Mouse (Mus musculus): ENCODE measurements at regions not wholly inside any gene's neighbourhood (a gene's known extent, or its start where the extent isn't known, plus 50 kb on each side); places are given as distances from the start of the nearest gene placed in this dataset.
"Not testable (repeated sequence)": the region's sequence is repeated elsewhere in the genome, so short reads cannot be mapped to it uniquely, and the experiment has no call there.

DNA sequence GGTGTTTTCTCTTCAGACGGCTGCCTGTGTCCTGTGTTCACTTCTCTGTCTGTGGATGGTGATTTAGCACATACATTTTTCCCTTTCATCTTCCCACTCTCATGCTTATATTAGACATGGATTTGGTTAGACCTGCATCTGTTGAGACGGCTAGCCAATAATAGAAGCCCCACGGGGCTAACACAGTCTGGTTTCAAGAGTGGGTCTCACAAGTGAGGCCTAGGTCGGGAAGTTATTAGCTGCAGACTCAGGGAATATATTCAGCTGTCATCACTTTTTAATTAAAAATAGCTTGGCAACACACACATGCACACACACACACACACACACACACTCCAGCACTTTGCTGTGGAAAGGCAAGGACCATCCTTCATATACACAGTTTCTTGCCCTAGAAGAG lies 287.7 kb upstream of the Ubash3b start:
- no peak for DNase-seq (ENCODE audit: low read depth, low spot score)

DNA sequence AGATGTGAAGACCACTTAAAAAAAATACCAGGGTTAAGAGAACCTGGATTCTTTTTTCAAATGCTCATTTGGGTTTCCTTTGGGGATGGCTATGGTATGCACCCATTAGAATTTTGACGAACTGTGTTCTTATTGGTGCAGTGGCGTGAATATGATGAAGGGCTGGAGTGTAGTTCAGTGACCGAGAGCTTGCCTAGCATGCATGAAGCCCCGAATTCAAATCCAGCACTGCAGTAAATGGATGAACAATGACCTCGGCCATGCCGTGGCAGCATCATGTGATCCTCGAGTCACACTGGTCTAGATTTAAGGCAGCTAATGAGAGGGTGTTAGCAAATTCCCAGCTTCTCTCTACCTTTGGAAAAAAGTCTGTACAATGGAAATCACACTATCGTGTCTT lies 286.4 kb upstream of the Ubash3b start:
- no peak for DNase-seq (ENCODE audit: low read depth, low spot score)

DNA sequence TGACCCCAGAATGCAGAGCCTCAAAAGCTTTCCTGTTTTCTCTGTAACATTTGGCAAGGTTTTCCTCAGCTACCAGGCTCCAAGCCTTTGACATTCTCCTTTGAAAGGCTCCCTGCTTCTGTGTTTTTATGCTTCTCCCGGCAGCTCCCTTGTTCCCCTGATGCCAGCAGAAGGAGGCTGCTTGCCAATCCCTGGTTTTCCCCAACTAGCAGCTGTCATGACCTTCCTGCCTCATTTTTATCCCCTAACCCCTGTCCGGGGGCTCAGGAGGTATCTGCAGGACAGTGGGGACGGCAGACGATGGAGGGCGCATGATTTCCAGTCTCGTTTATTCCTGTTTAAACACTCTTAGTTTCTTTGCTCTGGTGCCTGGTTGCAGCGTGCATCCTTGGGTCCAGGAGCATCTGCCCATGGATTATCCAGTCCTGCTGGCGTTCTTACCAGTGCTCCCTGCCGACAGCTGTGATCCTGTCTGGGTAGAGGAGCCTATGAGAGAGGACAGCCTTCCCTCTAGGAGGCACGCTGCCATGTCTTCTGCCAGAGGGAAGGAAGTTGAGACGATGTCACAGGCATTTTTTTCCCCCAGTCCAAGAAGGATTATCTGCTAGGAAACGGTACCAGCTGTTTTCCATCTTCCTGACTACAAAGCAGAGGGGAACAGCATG lies 285.8 kb upstream of the Ubash3b start:
- no peak for DNase-seq (ENCODE audit: low read depth, low spot score)

DNA sequence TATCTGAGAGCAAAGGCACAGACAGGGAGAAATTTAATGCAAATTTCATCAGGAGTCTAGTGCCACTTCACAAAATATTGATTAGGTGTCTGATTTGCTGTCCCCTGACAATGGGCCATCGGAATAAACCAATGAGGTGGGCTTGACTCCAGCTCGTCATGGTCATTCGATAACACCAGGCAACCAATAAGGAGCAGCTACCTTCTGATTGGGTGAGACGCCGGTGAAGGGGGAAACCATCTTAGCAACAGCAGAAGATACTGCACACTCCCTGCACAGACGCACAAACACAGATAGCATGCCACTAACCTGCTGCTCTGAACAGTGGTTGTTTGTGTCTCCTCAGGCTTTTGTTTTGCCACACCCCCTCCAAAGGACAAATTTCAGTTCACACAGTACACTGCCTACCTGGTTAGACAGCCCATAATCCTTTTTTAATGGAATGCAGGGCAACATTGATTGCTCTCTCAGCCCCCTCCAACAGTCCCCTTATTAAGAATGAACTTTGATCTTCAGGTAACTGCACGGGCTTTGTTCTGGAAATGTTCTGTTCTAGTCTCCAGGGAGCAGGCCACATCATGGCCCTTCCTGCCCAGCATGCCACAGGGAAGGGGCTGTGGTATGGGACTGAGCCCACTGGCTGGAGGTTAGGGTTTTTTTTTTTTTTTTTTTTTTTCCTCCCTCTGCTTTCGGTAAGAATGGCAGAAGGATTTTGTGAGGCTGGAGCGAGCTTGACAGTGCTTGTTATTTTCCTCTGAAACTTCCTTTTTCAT lies 285.1 kb upstream of the Ubash3b start:
- no peak for DNase-seq (ENCODE audit: low read depth, low spot score)

DNA sequence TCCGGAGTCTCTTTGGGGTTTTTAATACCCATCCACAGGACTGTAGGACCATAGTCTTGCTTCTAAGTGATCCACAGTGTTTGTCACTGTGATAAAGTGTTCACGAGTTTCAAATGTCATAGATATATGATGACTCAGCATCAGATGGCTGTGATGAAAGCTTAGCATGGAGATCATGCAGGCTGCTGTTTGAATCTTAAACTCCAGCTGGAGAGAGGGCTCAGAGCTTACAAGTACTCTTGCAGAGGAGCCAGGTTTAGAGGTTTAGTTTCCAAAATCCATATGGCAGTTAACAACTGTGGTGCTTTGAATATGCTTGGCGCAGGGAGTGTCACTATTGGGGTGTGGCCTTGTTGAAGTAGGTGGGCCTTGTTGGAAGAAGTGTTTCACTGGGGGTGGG lies 280.9 kb upstream of the Ubash3b start:
- no peak for DNase-seq (ENCODE audit: low read depth, low spot score)

DNA sequence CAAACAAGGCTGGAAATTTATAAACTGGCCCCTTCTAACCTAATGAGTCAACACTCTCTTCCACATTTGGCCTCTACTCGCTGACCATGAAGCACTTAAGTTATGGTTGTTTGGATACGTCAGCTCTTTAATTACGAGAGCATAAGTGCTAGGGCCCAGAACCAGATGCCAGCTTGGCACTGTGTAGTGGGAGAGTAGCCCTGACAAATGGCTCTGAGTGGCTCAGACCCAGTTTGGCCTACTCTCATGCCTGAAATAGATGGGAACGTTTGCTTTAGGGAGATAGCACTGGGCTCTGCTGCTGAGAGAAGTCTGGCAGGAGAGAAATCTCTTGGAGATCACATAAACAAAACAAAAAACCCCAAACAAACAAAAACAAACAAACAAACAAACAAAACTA lies 278.5 kb upstream of the Ubash3b start:
- DNase-seq (ENCODE audit: low read depth, low spot score), result no peak

DNA sequence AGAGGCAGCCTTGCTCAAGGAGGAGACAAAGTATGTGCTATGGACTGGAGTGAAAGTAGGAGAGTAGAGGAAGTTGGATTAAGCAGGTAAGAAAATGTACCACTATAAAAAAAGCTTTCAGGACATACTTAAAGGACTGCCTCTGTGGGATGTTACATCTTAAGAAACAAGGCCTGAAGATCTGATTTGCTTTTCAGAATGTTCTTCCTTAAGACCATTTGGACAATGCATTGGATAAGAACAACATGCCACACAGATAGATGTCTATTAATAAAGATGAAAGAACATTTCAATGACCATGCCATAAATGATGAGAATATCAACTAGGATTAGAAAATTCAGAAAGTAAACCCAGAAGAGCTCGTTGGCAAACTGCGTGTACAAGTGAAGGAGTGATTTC lies 276.6 kb upstream of the Ubash3b start:
- DNase-seq (ENCODE audit: low read depth, low spot score), result no peak

DNA sequence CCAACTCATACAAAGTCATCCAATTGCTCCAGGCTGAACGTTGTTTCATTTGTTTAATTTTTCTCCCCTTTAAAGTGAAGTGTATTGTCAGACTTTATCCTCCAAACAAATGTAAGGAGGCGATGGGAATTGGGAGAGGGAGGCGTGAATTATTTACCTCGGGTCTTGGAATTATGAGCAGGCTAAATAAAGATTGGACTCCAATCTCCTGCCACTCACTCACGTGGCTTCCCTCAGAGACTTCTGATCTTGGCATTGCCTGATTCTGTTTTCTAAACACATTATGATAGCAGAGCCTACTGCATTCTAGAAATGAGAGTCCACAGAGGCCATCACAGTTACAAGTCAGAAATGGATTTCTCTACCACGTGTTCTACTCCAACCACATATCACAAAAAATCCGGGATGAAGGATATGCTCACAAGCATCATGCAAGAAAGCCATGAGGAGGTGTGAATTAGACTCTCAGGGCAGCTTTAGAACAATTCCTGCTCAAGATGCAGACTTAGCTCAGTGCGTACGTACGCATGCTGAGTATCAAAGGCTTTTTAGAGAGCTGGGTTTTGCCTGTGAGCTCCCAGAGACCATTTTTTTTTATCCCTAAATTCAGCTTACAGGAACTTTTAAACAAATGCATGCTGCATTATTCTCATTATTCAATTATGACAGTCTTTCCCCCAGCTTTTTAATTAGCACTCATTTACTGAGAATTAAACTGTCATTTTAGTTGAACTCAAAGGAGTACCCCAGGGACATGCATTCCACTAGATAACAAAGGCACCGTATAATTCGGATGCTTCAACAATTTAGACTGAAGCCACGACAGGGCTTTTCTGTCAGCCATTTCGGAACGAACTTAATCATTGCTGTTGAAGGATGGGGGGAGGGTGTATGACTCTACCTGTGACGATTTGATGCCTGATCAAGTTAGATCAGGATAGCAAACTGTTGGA lies 269.2 kb upstream of the Ubash3b start:
- DNase-seq (ENCODE audit: low read depth, low spot score), result no peak

DNA sequence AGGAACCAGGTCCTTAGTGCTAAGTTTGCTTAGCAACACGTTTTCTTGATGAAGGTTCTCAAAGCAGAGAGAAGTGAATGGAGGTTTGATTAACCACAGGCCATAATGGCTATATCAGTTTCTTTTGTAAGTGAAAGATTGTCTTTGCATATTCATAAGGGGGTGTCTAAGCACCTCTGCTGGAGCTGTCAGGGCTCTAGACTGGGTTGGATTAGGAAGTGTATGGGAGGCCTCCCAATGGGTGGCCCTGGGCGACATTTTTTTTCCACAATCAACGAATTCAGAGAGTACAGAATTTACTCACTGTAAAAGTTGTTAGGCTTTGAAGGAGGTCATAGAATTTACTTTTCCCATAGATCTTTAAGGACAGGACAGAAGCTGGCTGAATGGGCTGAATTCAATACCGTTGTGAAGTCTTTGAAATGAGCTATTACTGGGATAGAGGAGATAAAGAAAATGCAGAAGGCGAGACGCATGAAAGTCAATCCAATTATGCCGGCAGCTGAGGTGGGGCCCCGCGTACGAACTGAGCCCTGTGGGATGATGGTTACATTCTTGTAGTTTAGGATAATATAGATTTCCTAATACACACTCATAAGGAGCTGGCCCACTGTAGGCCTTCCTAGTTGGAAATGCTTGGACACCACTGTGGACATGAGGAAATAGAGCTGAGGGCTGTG lies 268.4 kb upstream of the Ubash3b start:
- no peak for DNase-seq (ENCODE audit: low read depth, low spot score)

DNA sequence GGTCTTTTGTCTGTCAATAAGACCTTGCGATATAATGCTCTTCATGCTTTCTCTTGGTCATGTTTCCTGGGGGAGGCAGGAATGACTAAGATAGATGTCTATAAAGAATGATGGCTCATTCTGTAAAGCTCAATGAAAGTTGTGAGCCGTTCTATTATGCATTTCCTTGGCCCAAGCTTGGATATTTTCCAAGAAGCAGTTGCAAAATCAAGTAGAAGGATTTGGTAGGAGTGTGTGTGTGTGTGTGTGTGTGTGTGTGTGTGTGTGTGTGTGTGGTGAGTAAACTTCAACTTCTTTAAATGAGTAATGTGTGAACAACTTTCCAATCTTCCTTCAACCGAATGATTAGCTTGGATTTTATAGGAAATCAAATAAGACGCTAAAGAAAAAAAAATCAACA lies 267.7 kb upstream of the Ubash3b start:
- DNase-seq (ENCODE audit: low read depth, low spot score), result no peak

DNA sequence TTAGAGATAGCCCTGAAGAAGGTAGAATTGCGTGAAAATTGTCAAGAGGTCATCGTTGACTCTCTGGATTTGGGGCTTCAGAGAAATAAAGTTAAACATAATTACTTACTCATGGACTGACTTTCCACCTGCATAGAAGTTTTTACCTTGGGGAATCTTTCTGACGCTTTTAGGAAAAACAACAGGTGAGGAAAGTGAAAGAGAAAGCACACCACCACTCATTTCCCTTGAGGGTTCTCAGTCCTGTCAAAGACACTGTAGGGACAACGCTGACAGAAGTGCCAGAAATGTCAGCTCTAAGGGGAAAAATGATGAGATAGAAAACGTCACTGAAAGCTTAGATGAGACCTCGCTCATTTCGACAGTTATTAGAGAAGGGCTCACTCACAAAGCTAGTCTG lies 265.2 kb upstream of the Ubash3b start:
- no peak for DNase-seq (ENCODE audit: low read depth, low spot score)

DNA sequence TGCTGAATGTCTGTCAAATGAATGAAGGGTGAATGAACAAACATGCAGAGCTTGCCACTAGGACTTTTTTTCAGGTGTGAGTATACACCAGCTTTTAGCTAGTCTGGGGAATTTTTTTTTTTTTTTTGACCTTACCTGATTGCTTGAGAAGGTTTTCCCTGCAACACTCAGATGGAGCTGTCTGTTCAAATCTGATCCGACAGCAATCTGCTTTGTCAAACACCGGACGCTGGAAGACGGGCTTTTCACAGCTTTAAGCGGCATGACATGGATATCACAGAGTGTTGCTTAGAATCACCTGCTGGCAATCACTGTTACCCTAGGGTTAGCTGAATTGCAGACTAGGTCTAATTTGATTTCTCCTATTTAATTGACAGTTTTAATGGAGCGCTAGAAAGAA lies 263.7 kb upstream of the Ubash3b start:
- no peak for DNase-seq (ENCODE audit: low read depth, low spot score)

DNA sequence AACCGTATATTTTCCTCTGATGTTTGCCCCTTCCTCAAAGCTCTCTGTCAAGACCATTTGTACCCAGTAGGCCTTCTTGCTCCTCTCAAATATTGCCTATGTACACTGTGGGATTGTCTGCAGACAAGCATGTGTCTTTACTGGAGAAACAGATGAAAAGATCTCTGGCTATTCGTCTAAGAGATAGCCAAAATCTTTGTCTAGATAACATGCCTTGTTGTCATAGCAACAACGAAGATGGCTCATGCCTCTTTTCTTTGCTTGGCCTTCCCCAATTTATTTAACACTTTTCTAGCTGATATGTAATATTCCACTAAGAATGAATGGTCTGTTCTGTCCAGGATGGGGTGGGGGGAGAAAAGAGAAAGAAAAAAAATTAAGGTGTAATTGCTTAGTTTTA lies 252.3 kb upstream of the Ubash3b start:
- DNase-seq (ENCODE audit: low read depth, low spot score), result no peak

DNA sequence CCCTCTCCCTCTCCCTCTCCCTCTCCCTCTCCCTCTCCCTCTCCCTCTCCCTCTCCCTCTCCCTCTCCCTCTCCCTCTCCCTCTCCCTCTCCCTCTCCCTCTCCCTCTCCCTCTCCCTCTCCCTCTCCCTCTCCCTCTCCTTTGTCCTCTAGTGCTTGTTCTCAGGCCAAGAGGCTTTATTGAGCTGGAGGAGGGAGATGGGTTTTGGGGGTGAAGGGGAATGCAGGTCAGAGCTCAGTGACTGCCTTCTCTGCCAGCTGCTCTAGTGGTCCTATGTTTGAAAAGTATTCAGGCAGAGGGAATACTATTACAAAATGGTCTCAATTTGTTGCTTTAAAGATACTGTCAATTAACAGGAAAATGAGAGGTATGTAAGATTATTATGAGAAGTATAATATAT lies 251.6 kb upstream of the Ubash3b start:
- DNase-seq (ENCODE audit: low read depth, low spot score), result not testable (repeated sequence)

DNA sequence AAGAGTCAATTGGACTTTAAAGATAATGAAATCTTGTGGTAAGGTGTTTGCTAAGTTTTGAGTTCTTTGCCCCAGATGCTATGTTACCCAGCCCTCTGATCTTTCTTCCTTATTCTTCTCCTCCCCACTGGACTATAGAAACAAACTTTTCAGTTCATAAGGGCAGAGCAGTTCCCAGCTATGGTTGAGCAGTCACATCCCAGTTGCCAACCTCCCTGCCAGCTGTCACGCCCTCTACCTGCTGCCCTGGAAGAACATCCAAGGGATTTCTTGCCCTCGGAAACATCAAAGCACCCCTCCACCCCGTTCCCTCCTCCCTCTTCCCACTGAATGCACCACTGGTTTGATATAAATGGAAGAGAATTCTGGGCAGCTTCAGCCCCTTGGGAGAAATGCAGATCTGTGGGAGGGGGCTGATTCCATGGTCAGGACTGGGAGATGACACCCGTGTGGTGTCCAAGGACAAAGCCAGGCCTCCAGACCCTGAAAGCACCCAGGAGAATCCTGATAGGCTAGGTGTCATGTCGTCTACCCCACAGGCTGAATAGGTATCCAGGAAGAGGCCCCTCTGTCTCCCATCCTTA lies 250.8 kb upstream of the Ubash3b start:
- no peak for DNase-seq (ENCODE audit: low read depth, low spot score)

DNA sequence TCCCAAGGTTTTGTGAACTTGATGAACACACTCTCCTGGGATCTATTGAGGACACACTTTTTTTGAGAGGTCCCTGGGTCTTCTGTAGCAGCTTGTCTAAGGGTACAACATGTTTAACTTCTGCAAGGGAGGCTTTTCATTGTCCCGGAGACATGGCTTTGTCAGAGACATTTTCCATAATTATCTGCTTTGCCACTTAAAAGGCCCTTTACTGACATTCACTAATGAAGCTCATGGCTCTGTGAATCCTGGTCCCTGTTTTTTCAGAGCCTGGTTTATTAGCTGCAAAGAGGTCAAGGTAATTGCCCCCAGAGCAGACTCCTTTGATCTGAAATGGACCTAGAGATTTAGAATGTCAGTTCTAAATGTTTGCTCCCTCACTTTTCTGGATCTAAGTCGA lies 246.8 kb upstream of the Ubash3b start:
- DNase-seq (ENCODE audit: low read depth, low spot score), result no peak

DNA sequence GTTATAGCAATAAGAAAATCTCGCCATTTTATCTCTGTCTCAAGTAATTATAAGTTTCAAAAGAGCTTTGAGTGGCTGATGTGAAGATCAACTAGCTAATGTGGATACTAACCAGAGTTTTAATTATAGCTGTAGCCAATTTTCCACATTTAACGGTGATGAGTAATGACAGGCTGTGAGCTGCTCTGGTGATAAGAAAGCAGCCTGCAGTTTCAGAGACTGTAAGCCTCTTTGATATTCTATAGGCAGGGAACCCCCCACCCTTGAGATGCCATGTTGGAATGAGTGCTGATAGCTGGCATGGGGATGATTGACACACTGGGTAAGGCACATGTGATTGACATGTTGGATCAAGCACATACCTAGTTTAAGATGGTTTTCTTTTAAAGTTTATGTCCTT lies 245.6 kb upstream of the Ubash3b start:
- no peak for DNase-seq (ENCODE audit: low read depth, low spot score)

DNA sequence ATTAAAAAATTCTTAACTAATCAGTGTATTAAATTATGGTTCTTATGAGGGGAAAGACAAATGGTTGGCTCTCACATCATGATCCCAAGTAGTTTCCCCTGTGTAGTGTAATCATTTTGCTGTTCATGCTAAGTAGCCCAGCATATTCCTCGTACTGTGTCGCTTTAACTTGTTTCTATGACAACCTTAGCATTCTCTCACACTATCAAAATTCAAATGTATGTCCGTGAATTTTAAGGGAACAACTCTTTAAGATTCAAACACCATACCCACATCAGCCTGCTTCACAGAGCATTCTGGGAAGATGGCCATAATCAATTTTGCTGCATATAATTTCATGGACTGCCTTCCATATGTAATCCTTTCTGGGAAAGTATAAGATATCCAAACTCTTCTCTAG lies 241.4 kb upstream of the Ubash3b start:
- DNase-seq (ENCODE audit: low read depth, low spot score), result no peak

DNA sequence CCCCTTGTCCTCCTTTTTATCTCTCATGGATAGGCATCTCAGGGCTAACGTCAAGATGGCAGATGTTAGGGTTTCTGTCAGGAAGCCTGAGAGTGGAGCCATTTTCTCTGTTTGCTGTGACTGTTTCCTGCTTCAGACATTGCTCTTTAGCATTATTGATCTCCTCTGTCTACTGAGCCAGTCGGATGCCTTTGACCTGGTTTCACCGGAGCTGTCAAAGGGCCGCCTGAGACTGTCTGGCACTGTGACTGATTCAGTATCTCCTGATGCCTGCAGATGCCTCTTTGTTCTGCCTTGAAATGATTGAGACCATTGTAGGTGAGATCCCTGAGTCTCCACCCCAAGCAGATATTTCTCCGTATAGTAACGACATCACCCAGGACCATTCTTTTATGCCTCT lies 239.5 kb upstream of the Ubash3b start:
- DNase-seq (ENCODE audit: low read depth, low spot score), result no peak

DNA sequence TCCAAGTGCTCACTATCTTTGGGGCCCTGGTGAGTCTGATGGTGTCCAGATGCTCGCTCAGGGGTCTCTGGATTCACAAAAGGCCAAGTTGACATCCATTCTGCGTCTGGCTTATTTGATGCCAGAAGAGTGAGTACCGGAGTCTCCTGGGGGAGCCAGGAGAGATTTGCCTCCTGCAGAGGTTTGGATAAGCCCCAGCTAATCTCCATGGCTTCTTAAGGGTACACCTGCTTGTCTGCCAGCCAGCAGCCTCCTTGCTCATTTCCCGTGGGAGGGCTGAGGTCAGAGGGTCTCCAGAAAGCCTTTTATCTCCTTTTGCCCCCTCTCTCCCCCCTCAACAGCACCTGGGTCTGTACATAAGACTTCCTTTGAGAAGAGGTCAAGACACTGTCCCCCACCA lies 234.0 kb upstream of the Ubash3b start:
- DNase-seq (ENCODE audit: low read depth, low spot score), result no peak

DNA sequence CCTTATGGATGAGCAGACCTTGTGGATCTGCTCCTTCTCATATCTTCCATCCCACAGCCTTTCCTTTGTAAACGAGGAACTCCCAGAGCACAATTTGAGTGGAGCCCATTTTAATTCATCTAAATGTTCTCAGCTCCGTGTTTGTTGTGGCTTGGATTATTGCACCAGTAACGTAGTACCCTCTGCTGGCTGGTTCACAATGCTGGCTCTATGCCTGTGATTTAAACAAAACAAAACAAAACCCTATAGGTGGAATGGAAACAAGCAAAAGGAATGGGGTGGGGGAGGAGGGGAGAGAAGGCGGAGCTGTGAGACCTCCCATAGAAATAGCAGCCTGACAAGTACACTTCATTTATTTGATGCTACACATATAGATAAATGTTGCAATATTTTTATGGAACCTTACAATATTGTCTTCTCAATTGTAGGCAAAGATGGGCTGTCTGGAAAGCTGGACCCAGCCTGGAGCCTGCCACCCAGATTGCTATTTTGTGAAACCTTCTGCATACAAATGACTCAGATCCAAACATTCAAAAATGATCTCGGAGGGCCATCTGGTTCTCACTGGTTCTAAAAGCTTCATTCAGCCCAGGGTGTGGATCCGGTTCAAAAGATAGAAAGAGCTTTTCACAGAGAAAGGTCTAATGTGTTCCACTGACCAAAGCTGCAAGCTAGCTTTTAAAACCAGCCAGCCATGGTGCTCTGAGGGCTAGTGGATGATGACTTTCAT lies 230.3 kb upstream of the Ubash3b start:
- no peak for DNase-seq (ENCODE audit: low read depth, low spot score)
